Mouse (Mus musculus): Measurements from ENCODE around the gene Ssxb10.
A peak's percentile ranks its signal among the peaks of the same experiment; 100 is the strongest.
"Not testable (repeated sequence)": the region's sequence is repeated elsewhere in the genome, so short reads cannot be mapped to it uniquely, and the experiment has no call there.

Ssxb10 gene

GRCm38 (mm10) chrX:8327124-8327523 lies at the start of gene Ssxb10:
Gene Ssxb10, plus strand, starts transcription at chrX:8327424.
- Histone ChIP-seq H3K4me1 (replicated peaks; ENCODE audit: low read depth, low read length) (no peaks in the 10 kb centered on the region), H3K36me3 (ENCODE audit: insufficient read depth, low read length) (no peaks in the 10 kb centered on the region), H3K4me3 (replicated peaks; ENCODE audit: low read length) (no peak within 1 kb of the TSS), H3K9me3 (ENCODE audit: low read length) (peaks cover 3% of the 10 kb centered on the region; the same call in 1 of the 2 replicates), H3K27me3 (ENCODE audit: insufficient read depth, low read length) (no peaks in the 10 kb centered on the region)
- no peak for TF ChIP-seq POU5F1 (IDR thresholded peaks at IDR 0.05; ENCODE audit: borderline replicate concordance, low read length)
- no peak for TF ChIP-seq NANOG (IDR thresholded peaks at IDR 0.05; ENCODE audit: borderline replicate concordance, low read length)
- TF ChIP-seq CTCF (conservative IDR thresholded peaks at IDR 0.05; ENCODE audit: low read length), result no peak

- Histone ChIP-seq H3K27me3 (ENCODE audit: insufficient read depth, low read length) (no peaks in the 10 kb centered on the region), H3K4me3 (replicated peaks; ENCODE audit: low read length) (no peak overlapping the region), H3K9me3 (ENCODE audit: low read length) (no peaks in the 10 kb centered on the region), H3K36me3 (ENCODE audit: insufficient read depth, low read length) (no peaks in the 10 kb centered on the region), H3K4me1 (replicated peaks; ENCODE audit: low read depth, low read length) (no peaks in the 10 kb centered on the region; the same call in 1 of the 2 replicates)
- TF ChIP-seq NANOG (IDR thresholded peaks at IDR 0.05; ENCODE audit: borderline replicate concordance, low read length) (no peak), CTCF (conservative IDR thresholded peaks at IDR 0.05; ENCODE audit: low read length) (no peak), POU5F1 (IDR thresholded peaks at IDR 0.05; ENCODE audit: borderline replicate concordance, low read length) (no peak)
These were observed 38.6 kb upstream of the Ssxb10 start for GRCm38 (mm10) chrX:8288621-8289020.

- H3K36me3 ChIP-seq (ENCODE audit: insufficient read depth, low read length), result no peaks in the 10 kb centered on the region
- H3K4me3 ChIP-seq (replicated peaks; ENCODE audit: low read length), result no peak overlapping the region
- H3K27me3 ChIP-seq (ENCODE audit: insufficient read depth, low read length), result no peaks in the 10 kb centered on the region
- H3K9me3 ChIP-seq (ENCODE audit: low read length), result no peaks in the 10 kb centered on the region
- no peak for TF ChIP-seq POU5F1 (IDR thresholded peaks at IDR 0.05; ENCODE audit: borderline replicate concordance, low read length)
- TF ChIP-seq CTCF (conservative IDR thresholded peaks at IDR 0.05; ENCODE audit: low read length), result no peak
- no peak for TF ChIP-seq NANOG (IDR thresholded peaks at IDR 0.05; ENCODE audit: borderline replicate concordance, low read length)
- no peaks in the 10 kb centered on the region for H3K4me1 ChIP-seq (replicated peaks; ENCODE audit: low read depth, low read length)
These were observed 17.9 kb upstream of the Ssxb10 start for GRCm38 (mm10) chrX:8309302-8309701.

GRCm38 (mm10) chrX:8314905-8315304 lies 12.3 kb upstream of the Ssxb10 start:
- not testable (repeated sequence) for H3K4me1 ChIP-seq (replicated peaks; ENCODE audit: low read depth, low read length); H3K27me3 ChIP-seq (ENCODE audit: insufficient read depth, low read length); H3K4me3 ChIP-seq (replicated peaks; ENCODE audit: low read length); H3K36me3 ChIP-seq (ENCODE audit: insufficient read depth, low read length); H3K9me3 ChIP-seq (ENCODE audit: low read length)
- peak; percentile 65 for TF ChIP-seq CTCF (conservative IDR thresholded peaks at IDR 0.05; ENCODE audit: low read length)

GRCm38 (mm10) chrX:8366678-8367077 lies 39.5 kb downstream of the Ssxb10 start, which contains the start of gene Ssxb9:
Gene Ssxb9, plus strand, starts transcription at chrX:8366978.
- not testable (repeated sequence) for H3K9me3 ChIP-seq (ENCODE audit: low read length); H3K4me1 ChIP-seq (replicated peaks; ENCODE audit: low read depth, low read length); H3K4me3 ChIP-seq (replicated peaks; ENCODE audit: low read length); H3K36me3 ChIP-seq (ENCODE audit: insufficient read depth, low read length); H3K27me3 ChIP-seq (ENCODE audit: insufficient read depth, low read length)
